Mouse (Mus musculus) kidney, adult 9 months (tissue): ENCODE measurements around the gene Klf7.
A peak's percentile ranks its signal among the peaks of the same experiment; 100 is the strongest.

Experiments used
- DNase-seq: peaks from one replicate; pipeline ENCODE4 v3.0.0; 2022

Klf7 gene

DNA sequence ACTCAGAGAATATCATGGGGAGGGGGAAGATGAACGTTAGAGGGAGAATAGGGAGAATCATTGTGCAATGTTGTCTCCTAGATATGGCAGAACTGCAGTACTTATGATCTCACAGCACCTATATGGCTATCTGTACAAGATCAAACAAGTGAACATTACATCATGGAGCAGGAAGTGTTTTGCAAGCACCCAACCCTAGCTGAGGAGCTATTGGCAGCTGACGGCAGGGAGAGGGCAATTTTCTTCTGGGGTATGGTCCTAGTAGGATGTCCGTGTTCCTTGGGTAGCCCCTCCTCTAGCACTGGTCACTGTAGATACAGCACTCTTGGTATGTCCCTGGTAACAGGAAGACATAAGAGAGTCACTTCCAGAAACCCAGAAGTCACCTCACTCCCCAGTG lies 17.4 kb downstream of the Klf7 start:
- DNase-seq, result no peak

DNA sequence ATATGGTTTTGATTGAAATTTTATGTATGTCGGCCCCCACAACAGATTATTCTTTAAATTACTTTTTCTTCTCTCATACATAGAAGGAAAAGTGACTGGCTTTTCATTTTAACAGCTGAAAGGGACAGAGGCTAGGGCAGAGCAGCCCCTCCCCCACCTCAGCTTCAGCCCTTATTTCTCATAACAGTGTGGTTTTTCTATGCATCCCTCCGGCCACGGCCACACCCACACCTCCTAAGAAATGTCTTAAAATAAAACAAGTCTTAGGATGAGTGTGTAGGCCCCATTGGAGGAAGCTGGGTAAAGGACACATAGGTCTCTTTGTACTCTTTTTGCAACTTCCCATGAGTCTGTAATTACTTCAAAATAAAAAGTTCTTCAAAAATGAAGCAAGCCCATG lies 20.8 kb downstream of the Klf7 start:
- DNase-seq, result no peak

DNA sequence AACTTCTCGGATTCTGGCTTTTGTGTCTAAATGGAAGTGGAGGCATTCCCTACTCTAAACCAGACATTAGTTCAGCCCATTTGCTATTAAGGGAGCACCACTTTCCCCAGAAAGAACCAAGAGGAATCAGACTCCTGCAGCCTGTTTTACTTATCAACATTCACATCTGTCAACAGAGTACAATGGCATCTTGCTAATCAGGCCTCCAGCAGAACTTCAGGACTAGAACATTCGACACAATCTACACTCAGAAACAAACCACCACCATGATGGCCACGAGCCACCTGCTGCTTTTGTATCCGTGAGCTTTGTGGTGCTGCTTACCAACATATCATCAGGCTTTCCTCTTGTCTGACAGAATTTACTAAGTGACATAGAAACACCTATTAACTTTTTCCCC lies 23.3 kb downstream of the Klf7 start:
- DNase-seq, result no peak

DNA sequence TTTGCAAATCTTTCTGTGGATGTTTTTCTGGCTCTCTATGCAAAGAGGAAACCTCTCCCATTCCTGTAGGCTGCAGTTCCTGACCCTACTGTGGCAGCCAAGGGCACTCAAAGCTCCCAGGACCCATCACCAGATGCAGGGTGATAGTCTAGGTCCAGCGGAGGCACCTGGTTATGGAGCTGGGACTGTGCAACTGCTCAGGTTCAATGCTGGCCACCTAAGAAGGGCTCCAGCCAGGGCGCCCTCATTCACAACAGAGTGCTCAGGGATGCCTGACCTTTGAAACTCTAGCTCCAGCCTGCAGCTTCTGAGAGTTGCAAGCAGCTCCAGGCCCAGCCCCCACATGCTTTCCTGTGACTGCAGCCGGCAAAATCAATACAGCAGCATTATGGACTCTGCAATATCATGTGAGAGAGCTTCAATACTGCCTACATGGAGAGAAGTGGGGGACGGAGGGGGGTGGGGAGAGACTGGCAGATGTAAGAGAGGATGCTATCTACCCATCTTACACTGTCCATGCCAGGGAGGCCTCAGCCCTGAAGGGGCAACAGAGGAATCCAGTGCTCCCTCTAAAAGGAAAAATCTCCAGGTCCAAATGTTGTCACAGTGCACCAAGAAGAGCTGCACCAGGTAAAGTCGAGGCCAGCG lies 24.3 kb downstream of the Klf7 start:
- DNase-seq, result peak; percentile 53

DNA sequence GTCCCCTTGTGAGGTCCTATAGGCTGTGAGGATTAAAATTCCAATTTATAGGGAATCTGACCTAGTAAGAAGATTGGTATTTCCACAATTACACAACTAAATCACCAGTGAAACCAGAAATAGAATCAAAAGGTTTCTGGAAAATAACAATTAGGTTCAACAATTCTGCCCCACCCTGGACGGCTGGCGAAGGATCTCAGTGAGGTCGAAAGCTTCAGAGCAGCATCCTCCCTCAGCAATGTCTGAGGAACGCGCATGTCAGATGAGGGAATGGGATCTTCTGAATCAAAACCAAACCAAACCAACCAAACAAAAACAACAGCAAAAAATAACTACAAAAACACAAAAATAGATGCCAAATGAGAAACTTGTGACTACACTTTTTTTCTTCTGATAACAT lies 29.1 kb downstream of the Klf7 start:
- no peak for DNase-seq

DNA sequence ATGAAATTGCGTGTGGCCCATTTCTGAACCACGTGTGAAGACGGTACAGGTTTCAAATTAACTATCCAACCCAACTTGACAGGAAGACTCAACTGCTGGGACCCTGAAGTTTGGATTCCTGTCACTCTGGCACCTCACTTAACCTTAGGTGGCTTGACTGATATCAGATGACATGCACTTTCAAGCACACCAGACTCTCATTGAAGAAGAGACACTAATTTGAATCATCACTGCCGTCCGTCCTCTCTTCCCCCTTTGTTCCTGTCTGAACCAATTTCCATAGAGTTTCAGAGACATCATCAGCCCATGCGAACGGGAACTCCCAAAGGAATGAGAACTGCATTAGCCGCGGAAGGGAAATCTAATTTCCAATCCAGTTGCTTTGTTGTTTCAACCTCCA lies 30.5 kb downstream of the Klf7 start:
- DNase-seq, result no peak

DNA sequence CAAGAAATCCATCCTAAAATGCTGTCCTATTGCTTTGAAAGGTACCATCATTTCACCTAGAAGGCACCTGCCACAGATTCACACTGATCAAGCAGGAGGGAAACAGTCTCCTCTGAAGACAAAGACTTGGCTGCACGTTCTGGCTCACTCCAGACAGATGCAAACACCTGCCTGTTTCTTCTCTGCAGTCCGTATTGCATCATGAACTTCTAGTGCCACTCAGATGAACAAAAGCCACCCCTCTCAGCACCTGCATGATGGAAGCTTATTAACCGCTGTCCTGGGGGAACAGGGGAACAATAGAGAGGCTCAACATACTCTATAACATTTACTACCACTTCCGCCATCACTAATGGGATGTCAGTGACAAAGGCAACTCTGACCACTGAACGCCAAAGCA lies 31.5 kb downstream of the Klf7 start:
- DNase-seq, result no peak

DNA sequence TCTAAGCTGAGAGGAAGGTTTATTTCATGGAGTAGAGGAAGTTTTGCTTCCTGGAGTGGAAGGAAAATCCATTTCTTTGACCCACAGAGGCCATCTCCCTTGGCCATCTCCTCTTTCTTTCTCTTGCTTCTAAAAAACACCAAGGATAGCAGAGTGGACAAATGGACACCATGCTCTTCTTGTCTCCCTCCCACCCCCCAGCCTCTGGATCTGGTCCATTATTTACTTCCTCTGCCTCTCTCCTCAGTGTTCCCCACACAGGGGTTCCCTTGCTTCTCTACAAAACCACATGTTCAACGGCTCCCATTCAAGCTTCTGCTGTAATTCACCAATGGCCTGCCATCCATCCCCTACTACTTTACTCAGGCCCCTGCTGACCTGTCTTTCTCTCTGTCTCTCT lies 32.4 kb downstream of the Klf7 start:
- no peak for DNase-seq

DNA sequence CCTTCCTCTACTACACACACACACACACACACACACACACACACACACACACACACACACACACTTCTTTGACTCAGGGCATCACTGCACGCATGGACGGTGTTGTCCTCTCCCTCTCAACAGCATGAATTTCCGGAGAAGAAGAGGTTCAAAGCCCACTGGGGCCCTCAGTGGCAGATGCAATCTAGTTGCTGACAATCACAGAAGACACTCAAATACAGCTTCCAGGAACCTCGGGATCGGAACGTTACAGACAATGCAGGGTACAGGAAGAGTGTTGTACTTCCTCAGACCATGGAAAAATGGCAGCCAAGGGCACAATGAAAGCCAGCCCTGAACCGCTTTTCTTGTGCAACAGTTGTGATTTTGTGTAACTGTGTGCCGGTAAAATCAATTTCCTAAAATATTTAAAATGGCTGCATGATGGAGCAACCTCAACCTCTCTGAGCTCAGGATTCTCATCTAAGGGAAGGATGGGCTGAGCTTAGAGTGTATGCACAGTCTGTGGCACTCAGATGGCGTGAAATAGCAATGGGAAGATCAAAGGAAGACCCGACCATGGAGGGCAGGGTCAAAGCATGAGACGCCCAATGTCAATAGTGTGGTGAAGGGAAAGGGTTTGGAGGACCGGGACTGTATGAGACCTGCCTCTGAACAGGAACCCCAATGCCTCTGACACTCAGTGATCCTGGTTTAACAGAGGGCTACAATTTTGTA lies 33.3 kb downstream of the Klf7 start:
- DNase-seq, result no peak

DNA sequence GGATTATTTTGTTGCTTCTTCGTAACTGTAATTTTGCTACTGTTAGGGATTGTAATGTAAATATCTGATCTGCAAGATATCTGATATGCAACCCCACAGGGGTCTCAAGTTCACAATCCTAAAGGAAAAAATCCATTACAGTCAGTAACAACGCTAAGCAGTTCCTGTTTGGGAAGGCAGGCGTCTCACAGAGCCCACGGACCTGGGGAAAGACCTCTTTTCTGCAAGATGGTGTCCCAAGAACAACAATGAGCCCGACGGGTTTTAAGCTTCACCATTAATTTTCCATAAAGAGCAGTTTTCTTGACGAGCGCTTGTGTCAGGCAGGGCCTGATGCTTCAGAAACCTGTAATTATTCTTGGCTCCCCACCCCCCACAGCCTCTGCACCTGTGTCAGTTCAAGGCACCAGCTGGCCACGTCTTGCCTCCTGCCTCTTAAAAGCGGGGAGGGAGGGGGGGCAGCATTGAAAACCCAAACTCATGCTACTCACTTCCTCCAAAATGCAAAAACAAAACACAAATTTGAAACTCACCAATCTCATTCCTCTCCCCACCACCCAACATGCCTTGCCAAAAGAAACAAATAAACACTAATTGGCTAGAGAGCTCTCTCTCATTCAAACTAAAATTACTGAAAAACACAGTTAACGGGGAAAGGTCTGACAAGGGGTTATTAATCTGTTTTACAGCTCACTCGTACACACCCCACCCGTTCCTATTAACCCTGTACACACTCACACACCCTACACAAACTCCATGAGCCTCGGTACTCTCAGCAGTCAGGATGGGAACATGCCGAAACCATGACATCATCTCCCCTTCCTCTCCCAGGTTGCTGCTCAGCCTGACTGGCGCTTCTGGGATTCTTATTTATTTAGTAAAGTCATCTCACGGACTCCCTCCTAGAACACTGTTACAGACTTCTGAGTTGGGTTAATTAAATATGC lies 34.2 kb downstream of the Klf7 start:
- DNase-seq, result peak; percentile 60

DNA sequence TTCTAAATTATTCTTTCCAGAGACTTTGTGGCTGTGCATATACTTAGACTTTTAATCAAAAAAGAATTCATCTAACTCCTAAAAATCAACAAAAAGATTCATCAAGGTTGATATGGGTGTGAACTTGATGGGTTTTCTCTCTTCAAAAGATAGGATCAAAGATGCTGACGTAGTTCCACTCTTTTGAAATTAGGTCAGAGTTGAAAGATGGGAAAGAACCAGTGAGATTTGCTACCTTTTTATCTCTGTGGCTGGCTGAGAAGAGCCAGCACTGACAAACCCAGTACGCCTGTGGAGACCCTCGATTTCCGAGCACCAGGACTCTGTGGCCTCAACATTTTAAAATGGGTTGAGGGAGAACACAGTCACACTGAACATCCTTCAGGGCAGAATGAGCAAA lies 36.2 kb downstream of the Klf7 start:
- no peak for DNase-seq

DNA sequence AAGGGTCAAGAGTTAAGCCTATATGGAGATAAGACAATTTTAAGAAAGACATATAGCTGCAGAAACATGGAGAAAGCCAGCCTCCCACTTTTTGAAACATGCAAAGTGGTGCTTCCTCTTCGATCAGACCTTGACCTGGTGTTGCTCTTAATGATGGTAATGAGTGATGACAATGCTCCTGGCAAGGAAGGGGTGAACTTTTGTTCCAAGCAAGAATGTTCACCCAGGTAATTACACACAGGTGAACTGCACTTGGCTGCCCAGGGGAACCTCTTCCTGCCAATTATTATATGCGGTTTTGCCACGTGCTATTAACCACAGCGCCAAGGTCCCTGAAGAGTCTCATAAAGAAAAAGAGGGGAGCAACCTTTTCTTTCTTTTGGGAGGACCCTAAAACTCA lies 36.7 kb downstream of the Klf7 start:
- DNase-seq, result peak; percentile 59

DNA sequence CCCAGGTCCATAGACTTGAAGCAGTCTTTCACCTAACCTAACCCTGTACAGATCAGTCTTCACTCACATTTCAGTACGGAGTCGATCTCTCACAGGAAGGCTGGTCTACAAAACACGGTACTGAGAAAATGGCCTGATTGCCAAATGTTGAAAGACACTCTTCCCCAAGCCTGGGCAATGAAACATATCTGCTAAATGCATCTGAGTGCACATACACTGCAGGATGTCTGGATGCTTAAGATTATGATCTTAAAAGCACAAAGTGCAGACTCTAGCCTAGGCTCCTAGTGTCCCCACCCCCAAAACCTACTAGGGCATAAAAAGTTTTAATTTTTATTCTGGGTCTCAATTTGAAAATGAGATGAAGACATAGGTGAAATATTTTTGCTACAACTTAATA lies 37.4 kb downstream of the Klf7 start:
- no peak for DNase-seq

DNA sequence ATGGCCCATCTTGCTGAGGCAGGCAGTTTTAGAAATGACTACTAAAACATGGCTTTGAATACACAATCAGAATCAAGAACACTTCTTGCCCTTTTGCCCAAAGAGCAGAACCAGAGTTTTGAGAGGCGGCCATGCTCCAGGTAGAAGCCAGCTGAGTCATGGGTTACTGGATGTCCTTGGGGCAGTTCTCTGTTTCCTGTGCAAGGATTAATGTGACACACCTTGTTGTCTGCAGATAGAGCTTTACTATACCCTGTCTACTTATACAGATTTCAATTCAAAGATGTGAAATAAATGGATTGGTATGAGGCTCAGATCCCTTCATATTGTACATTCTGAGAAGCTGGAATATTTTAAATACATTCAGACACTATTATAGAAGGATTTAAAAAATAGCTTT lies 40.3 kb downstream of the Klf7 start:
- no peak for DNase-seq

DNA sequence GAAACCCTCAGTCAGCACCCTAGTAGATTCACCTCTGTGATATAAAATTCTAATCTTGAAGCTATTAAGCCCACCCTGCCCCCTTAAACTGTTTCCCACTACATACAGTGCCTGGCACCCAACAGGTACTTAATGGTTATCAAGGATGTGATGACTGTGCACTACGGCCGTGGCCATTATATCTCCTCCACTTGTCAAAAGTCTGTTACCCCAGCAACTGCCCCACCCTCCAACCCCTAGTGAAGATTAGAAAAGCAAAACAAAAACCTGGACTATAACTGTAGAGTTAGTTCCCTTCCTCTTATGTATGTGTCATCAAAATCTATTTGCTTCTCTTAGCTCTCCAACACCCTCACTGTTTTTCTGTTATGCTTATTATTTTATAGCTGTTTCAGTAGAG lies 40.9 kb downstream of the Klf7 start:
- DNase-seq, result no peak

DNA sequence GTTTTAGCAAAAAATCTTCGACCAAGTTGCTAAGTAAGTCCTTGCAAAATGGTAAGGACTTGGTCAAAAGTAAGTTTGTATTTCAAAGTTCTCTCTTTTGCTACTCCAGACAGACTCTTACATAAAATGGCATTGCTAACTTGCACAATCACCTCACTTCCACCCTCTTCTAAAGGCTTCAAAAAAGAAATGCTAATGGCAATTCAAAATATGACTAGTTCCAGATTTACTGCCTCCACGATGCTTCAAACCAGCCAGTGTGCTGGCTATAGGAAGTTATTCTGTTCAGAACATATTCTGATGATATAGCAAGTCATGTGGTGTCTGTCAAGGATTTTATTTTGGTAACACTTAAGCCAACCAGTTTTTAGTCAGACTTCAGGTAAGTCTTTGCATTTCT lies 41.8 kb downstream of the Klf7 start:
- DNase-seq, result no peak

DNA sequence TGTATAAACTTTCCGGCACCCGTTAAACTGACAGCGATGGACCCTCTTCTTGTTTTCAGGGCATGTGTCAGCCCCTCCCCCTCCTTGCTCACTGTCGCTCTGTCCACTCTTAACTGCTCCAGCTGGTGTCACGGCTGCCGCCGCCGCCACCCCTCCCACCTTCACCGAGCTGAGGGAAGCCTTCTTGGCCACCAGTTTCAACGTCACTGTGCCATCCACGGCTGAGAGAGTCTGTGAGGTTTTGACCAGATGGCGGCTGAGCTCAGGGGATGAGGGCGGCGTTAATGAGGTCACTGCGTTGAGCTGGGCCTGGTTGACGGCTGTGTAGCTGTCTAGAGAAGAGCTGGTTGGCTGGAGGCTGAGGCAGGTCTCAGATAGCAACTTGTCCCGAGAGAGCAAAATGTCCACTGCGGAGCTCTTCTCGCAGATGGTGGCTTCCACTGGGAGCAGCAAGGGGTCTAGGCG lies 43.3 kb downstream of the Klf7 start:
- peak; percentile 22 for DNase-seq

DNA sequence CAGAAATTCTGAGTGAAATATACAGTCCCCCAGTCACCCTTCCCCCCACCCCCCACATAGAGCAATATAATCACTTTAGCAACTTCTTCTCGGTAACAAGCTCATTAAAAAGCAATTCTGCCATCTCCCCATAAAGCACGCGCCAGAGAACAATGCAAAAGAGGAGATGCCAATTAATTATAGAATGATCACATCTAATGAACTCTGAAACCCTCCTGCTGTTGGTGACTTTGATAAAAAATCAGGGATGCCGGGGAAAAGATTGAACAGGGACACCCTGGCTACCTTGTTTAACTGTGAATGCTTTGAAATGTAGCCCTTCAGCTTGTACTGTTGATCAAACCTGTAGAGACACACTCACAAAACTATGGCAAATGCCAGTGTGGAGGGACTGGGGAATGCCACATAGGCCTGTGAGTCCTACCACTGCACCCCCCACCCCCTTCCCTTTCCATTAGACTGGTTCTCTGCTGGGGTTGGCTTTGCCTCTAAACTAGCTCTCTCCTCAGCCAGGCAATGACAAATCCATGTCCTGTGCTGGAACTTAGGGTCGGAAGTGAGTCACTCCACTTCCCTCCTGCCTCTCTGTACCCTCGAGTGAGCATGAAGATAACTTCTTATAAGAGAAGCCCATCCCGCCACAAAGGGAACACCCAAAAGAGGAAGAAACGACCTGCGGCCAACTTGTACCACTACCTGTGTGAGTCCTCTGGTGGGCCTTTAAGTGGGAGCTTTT lies 43.9 kb downstream of the Klf7 start:
- DNase-seq, result peak; percentile 49

DNA sequence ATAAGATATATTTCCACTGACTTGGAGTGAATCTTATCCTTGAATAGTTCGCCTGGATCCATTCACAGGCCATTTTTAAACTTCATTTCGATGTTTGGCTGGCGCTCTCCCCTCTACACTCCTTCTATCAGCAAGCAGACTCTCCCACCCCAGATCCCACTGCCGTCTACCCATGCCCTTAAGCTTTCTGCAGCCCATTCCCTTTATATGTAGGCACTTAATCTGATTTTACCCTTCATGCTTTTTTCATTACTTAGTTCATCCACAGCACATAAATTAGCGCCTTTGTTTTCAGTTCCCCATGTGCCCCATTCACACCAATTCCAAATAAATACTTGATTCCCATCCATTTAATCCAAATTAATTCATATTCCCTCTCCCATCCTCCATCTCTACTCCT lies 48.0 kb downstream of the Klf7 start:
- DNase-seq, result no peak

DNA sequence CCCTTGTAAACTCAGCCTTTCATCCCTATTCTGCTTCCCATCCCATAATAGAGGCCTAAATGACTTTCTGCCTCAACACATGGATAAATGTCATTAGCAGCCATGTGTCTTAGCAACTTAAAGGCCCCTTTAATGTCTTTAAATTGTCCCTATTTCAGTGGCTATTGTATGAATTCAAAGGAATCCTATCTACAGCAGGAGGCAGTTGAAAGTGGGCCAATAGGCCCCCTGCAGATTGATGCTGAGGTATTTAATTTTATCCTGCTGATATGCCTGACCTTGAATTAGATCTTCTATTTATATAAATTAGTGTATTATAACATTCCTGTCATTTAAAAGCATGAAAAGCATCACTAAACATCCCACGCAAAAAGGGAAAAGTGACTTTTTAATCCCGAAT lies 51.1 kb downstream of the Klf7 start:
- no peak for DNase-seq

DNA sequence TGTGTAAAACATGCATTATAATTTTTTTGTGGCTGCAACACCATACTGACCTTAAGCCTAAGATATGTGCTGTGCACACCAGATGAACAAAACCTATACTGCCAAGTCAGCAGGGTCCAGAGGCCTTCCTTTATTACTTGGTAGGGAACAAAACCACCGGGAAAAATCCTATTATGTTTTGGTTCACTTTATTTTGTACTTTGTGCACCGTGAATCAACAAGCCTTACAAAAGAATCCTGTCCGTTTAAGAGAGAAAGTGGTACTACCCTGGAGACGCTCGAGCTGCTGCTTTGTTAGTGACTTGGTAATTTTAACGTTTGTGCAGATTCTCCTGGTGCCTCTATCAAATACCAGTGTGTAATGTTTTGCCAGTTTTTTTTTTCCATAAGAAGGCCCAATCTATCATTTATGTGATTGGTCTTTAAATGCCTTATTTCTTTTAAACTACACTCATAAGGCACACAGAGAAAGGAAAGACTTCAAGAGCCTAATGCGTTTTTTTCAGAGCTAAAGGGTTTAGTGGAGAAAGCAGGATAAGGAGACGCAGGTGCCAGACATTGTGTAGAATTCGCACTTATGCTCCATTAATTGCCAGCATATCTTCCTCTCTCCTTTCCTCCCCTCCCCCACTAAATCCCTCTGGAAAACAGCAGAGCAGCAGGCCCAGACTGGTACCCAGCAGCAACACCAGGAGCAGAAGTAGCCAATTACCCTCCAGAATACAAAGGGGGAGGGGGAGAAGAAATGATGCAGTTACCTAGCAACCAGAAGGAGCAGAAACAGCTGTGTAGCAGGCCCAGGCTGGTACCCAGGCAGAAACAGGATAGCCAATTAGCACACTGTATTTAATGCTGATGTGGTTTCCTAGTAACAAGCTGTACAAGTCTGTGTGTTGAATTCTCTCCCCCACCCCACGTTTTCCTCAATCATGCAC lies 55.5 kb downstream of the Klf7 start:
- DNase-seq, result no peak

DNA sequence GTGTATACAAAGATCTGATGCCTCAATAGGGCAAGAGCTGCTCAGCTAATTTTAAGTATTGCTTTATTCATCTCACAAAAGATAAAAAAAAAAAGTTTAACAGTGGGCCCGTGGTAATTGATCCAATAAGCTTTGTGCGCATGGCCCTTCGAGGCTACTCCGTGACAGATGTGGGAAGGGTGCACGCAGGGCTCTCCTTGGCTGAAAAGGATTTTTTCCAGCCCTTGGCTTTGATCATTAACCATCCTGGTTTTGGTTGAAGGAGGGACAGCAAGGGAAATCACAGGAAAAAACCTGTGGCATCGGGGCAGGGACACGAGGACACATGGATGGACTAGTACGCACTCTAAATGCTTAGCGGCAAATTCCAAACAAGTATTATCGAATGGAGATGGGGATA lies 60.6 kb downstream of the Klf7 start:
- no peak for DNase-seq
